8 mouse cellular contexts compared by ENCODE assay signal in genomic region chr15:102376453-102377162, GRCm38 (mm10). TPM values are rescaled to one million over a fixed set of nuclear protein-coding genes. Genes with fewer than 3 reads are reported as not detected.
DNase-seq lines count a peak whose midpoint lies in the region; ATAC-seq and TF ChIP-seq lines count a peak whose summit lies in the region.

No protein-coding gene starts in this region.

- peak overlapping the region; percentile 68 for H3K4me3 ChIP-seq in erythroblast, embryonic 14.5 days (replicated peaks)
- H3K4me3 ChIP-seq in limb, embryonic 14.5 days (replicated peaks; ENCODE audit: low read length): peak overlapping the region; percentile 56
- peak overlapping the region; percentile 54 for H3K4me3 ChIP-seq in midbrain, embryonic 14.5 days (replicated peaks; ENCODE audit: low read depth, low read length)

- peak overlapping the region; percentile 92 for H3K4me2 ChIP-seq in limb, embryonic 14.5 days (replicated peaks; ENCODE audit: low read depth, low read length, severe bottlenecking)
- peak overlapping the region; percentile 97 for H3K4me2 ChIP-seq in midbrain, embryonic 14.5 days (ENCODE audit: low read length)

- H3K36me3 ChIP-seq in erythroblast, embryonic 14.5 days (ENCODE audit: control insufficient read depth): no peaks in the 10 kb centered on the region
- H3K36me3 ChIP-seq in limb, embryonic 14.5 days (ENCODE audit: control insufficient read depth, insufficient read depth, low read length): no peaks in the 10 kb centered on the region
- no peaks in the 10 kb centered on the region for H3K36me3 ChIP-seq in midbrain, embryonic 14.5 days (ENCODE audit: control insufficient read depth, insufficient read depth, low read length)

- ATAC-seq in hematopoietic stem cell, adult 5-6 weeks (replicated peaks in 1 of 2; ENCODE audit: insufficient read depth in 1 of 2, low FRiP score in 2 of 2, low TSS enrichment in 1 of 2, low read depth in 1 of 2, poor library complexity in 2 of 2, severe bottlenecking in 2 of 2): peak; percentile 72 to 80; a peak in 2 of 4 replicates
- peak; percentile 88 for ATAC-seq in limb, embryonic 14.5 days (ENCODE audit: low FRiP score, low read depth)
- ATAC-seq in midbrain, embryonic 14.5 days (ENCODE audit: low FRiP score, low TSS enrichment): peak; percentile 71

- peak overlapping the region; percentile 84 for H3K27ac ChIP-seq in limb, embryonic 14.5 days (replicated peaks; ENCODE audit: low read depth, low read length)
- H3K27ac ChIP-seq in midbrain, embryonic 14.5 days (replicated peaks; ENCODE audit: low read depth, low read length): peak overlapping the region; percentile 58; the same call in 1 of the 2 replicates

- 1% methylated on average over 29 of the region's 43 CpGs for WGBS in limb, embryonic 14.5 days
- WGBS in midbrain, embryonic 14.5 days: under 1% methylated on average over 43 of the region's 43 CpGs

- peaks cover 69% of the 10 kb centered on the region for H3K27me3 ChIP-seq in erythroblast, embryonic 14.5 days (ENCODE audit: control insufficient read depth)
- no peaks in the 10 kb centered on the region for H3K27me3 ChIP-seq in limb, embryonic 14.5 days (ENCODE audit: control insufficient read depth, insufficient read depth, low read length)
- H3K27me3 ChIP-seq in midbrain, embryonic 14.5 days (ENCODE audit: control insufficient read depth, insufficient read depth, low read length): no peaks in the 10 kb centered on the region

- no peaks in the 10 kb centered on the region; the same call in 1 of the 2 replicates for H3K9me3 ChIP-seq in erythroblast, embryonic 14.5 days (ENCODE audit: control insufficient read depth, low read length)
- no peaks in the 10 kb centered on the region for H3K9me3 ChIP-seq in limb, embryonic 14.5 days (ENCODE audit: control insufficient read depth, low read length)
- no peaks in the 10 kb centered on the region for H3K9me3 ChIP-seq in midbrain, embryonic 14.5 days (ENCODE audit: control insufficient read depth, low read length)

- DNase-seq in left cerebral cortex, postnatal 36 days (ENCODE audit: low spot score in 2 of 2): peak; percentile 27 to 29
- DNase-seq in left cerebral cortex, adult 8-10 months (ENCODE audit: low spot score in 2 of 2): no peak
- peak; percentile 77 for DNase-seq in adrenal gland, postnatal 10 days
- peak; percentile 50 for DNase-seq in limb, embryonic 14.5 days (ENCODE audit: low spot score)
- peak; percentile 68 for DNase-seq in midbrain, embryonic 14.5 days
- peak; percentile 39 for DNase-seq in testis, postnatal 14 days (ENCODE audit: low spot score)

- 0 out of 2 replicates have a peak, but pooled peaks have one; percentile 35 for TF ChIP-seq POLR2A in limb, embryonic 14.5 days (IDR thresholded peaks at IDR 0.05; ENCODE audit: borderline replicate concordance, extremely low read depth, insufficient read depth, insufficient read length)

- intact Hi-C loops in left cerebral cortex, postnatal 36 days (cut with DNase I): loop anchor here (2.0 to 5.0 kb wide), 2 partner anchors 20 to 34 kb away; no protein-coding TSS in a partner anchor

- peak overlapping the region; percentile 75 for H3K9ac ChIP-seq in limb, embryonic 14.5 days (ENCODE audit: low read depth, low read length, severe bottlenecking)
- H3K9ac ChIP-seq in midbrain, embryonic 14.5 days (replicated peaks; ENCODE audit: low read length): peak overlapping the region; percentile 72

- H3K4me1 ChIP-seq in erythroblast, embryonic 14.5 days (ENCODE audit: control insufficient read depth): peaks cover 24% of the 10 kb centered on the region
- peaks cover 9% of the 10 kb centered on the region for H3K4me1 ChIP-seq in limb, embryonic 14.5 days (ENCODE audit: control insufficient read depth, insufficient read depth, low read length)
- H3K4me1 ChIP-seq in midbrain, embryonic 14.5 days (ENCODE audit: control insufficient read depth, insufficient read depth, low read length): 0 out of 2 replicates have a peak, but pooled peaks cover 12% of the 10 kb centered on the region

RNA-seq across cellular contexts. Expression of gene Sp7, which starts 9.6 kb away (rescaled TPM):
- under 1 TPM; 0.79 to 1.00 TPM for total RNA-seq in left cerebral cortex, postnatal 36 days (2021)
- total RNA-seq in left cerebral cortex, adult 8-10 months (2022): 1 to 10 TPM in 2 of 4 experiments, under 1 TPM in 2; 0.82 to 1.6 (median 1.0) TPM
- total RNA-seq in adrenal gland, postnatal 10 days (2021): 1 to 10 TPM in 1 of 2 experiments, under 1 TPM in 1; 0.15 to 2.3 TPM
- not detected in 2 replicates for polyA plus RNA-seq in erythroblast, embryonic 14.5 days (2012)
- total RNA-seq in hematopoietic stem cell, adult 5-6 weeks (2017): not detected in 2 replicates
- 22.5 and 32.5 TPM in 2 replicates for polyA plus RNA-seq in limb, embryonic 14.5 days (2012; rRNA removed)
- 7.9 and 11.7 TPM in 2 replicates for polyA plus RNA-seq in limb, embryonic 14.5 days (2014; fragmentation: Nextera tagmentation; extraction: Ambion mirVana)
- polyA plus RNA-seq in midbrain, embryonic 14.5 days (2014; fragmentation: Nextera tagmentation; extraction: Ambion mirVana): 0.21 TPM in 1 of 2 replicates, not detected in the other

RNA-seq across cellular contexts. Expression of gene Aaas, which starts 26.0 kb away (rescaled TPM):
- total RNA-seq in left cerebral cortex, postnatal 36 days (2021): 10 to 100 TPM; 17.2 to 17.7 TPM
- total RNA-seq in left cerebral cortex, adult 8-10 months (2022): 10 to 100 TPM; 20.1 to 25.3 (median 22.2) TPM
- total RNA-seq in adrenal gland, postnatal 10 days (2021): 10 to 100 TPM; 21.4 to 24.7 TPM
- polyA plus RNA-seq in erythroblast, embryonic 14.5 days (2012): 13.7 and 18.1 TPM in 2 replicates
- 48.4 and 91.9 TPM in 2 replicates for total RNA-seq in hematopoietic stem cell, adult 5-6 weeks (2017)
- polyA plus RNA-seq in limb, embryonic 14.5 days (2012; rRNA removed): 65.5 and 86.5 TPM in 2 replicates
- 54.4 and 59.6 TPM in 2 replicates for polyA plus RNA-seq in limb, embryonic 14.5 days (2014; fragmentation: Nextera tagmentation; extraction: Ambion mirVana)
- 27.6 and 30.6 TPM in 2 replicates for polyA plus RNA-seq in midbrain, embryonic 14.5 days (2014; fragmentation: Nextera tagmentation; extraction: Ambion mirVana)

RNA-seq across cellular contexts. Expression of gene Sp1, which starts 29.3 kb away (rescaled TPM):
- 10 to 100 TPM; 22.0 to 30.3 TPM for total RNA-seq in left cerebral cortex, postnatal 36 days (2021)
- total RNA-seq in left cerebral cortex, adult 8-10 months (2022): 10 to 100 TPM; 30.3 to 44.7 (median 38.7) TPM
- 10 to 100 TPM; 67.8 to 83.4 TPM for total RNA-seq in adrenal gland, postnatal 10 days (2021)
- 0.32 and 0.93 TPM in 2 replicates for polyA plus RNA-seq in erythroblast, embryonic 14.5 days (2012)
- total RNA-seq in hematopoietic stem cell, adult 5-6 weeks (2017): 73.0 and 88.0 TPM in 2 replicates
- 35.7 and 41.1 TPM in 2 replicates for polyA plus RNA-seq in limb, embryonic 14.5 days (2012; rRNA removed)
- polyA plus RNA-seq in limb, embryonic 14.5 days (2014; fragmentation: Nextera tagmentation; extraction: Ambion mirVana): 17.2 and 17.7 TPM in 2 replicates
- polyA plus RNA-seq in midbrain, embryonic 14.5 days (2014; fragmentation: Nextera tagmentation; extraction: Ambion mirVana): 6.0 and 7.4 TPM in 2 replicates

RNA-seq across cellular contexts. Expression of gene Myg1, which starts 45.1 kb away (rescaled TPM):
- 10 to 100 TPM; 45.8 to 69.3 TPM for total RNA-seq in left cerebral cortex, postnatal 36 days (2021)
- total RNA-seq in left cerebral cortex, adult 8-10 months (2022): 10 to 100 TPM; 59.3 to 63.4 (median 61.9) TPM
- total RNA-seq in adrenal gland, postnatal 10 days (2021): 10 to 100 TPM; 50.0 to 62.5 TPM
- 6.4 and 8.0 TPM in 2 replicates for polyA plus RNA-seq in erythroblast, embryonic 14.5 days (2012)
- 35.7 and 75.9 TPM in 2 replicates for total RNA-seq in hematopoietic stem cell, adult 5-6 weeks (2017)
- 108 and 117 TPM in 2 replicates for polyA plus RNA-seq in limb, embryonic 14.5 days (2012; rRNA removed)
- polyA plus RNA-seq in limb, embryonic 14.5 days (2014; fragmentation: Nextera tagmentation; extraction: Ambion mirVana): 91.1 and 92.1 TPM in 2 replicates
- 80.4 and 89.0 TPM in 2 replicates for polyA plus RNA-seq in midbrain, embryonic 14.5 days (2014; fragmentation: Nextera tagmentation; extraction: Ambion mirVana)

RNA-seq across cellular contexts. Expression of gene Pfdn5, which starts 50.7 kb away (rescaled TPM):
- 100 to 1,000 TPM; 374 to 425 TPM for total RNA-seq in left cerebral cortex, postnatal 36 days (2021)
- total RNA-seq in left cerebral cortex, adult 8-10 months (2022): 100 to 1,000 TPM; 457 to 497 (median 483) TPM
- total RNA-seq in adrenal gland, postnatal 10 days (2021): 100 to 1,000 TPM; 342 to 354 TPM
- 1.2 and 3.3 TPM in 2 replicates for polyA plus RNA-seq in erythroblast, embryonic 14.5 days (2012)
- 273 and 464 TPM in 2 replicates for total RNA-seq in hematopoietic stem cell, adult 5-6 weeks (2017)
- 177 and 331 TPM in 2 replicates for polyA plus RNA-seq in limb, embryonic 14.5 days (2012; rRNA removed)
- 527 and 545 TPM in 2 replicates for polyA plus RNA-seq in limb, embryonic 14.5 days (2014; fragmentation: Nextera tagmentation; extraction: Ambion mirVana)
- polyA plus RNA-seq in midbrain, embryonic 14.5 days (2014; fragmentation: Nextera tagmentation; extraction: Ambion mirVana): 562 and 649 TPM in 2 replicates

Comparison
In these comparisons a context has a peak if more than half of its experiments do, and no peak if none do; other contexts are left out.
1. DNase-seq: peak in left cerebral cortex, postnatal 36 days (2 of 2), adrenal gland, postnatal 10 days (single experiment), limb, embryonic 14.5 days (single experiment), midbrain, embryonic 14.5 days (single experiment) and testis, postnatal 14 days (single experiment); none in left cerebral cortex, adult 8-10 months (0 of 2).
2. Peak in every context shown above with its lines, with median percentiles within 50 percentile points of each other: H3K4me3 ChIP-seq and ATAC-seq.